Comparison of ENCODE assay signal across 12 mouse cellular contexts in genomic region chr4:44029661-44030066, GRCm38 (mm10). TPM values are rescaled to one million over a fixed set of nuclear protein-coding genes. Genes with fewer than 3 reads are reported as not detected.
DNase-seq lines count a peak whose midpoint lies in the region; ATAC-seq lines count a peak whose summit lies in the region.
"Had no signal": no experiment of that assay in that cellular context is flagged by ENCODE, and none has a peak within 500 bp of the region (broad histone marks: within the 10 kb centered on the region; RNA-seq: fewer than 3 reads in every experiment).

No protein-coding gene starts in this region.

- no peaks in the 10 kb centered on the region for H3K4me1 ChIP-seq in forebrain, embryonic 16.5 days (replicated peaks; ENCODE audit: control insufficient read depth, insufficient read depth, low read length)
- no peaks in the 10 kb centered on the region for H3K4me1 ChIP-seq in forebrain, embryonic 15.5 days
- H3K4me1 ChIP-seq in megakaryocyte, embryonic 14.5 days: peaks cover 53% of the 10 kb centered on the region

- ATAC-seq in forebrain, embryonic 16.5 days: 0 out of 2 replicates have a peak, but pooled peaks have one; percentile 20
- ATAC-seq in forebrain, embryonic 15.5 days (replicated peaks): no peak
- no peak for ATAC-seq in megakaryocyte, adult 5-6 weeks (ENCODE audit: poor library complexity, severe bottlenecking)

- no peak overlapping the region for H3K4me2 ChIP-seq in forebrain, embryonic 16.5 days (ENCODE audit: low read length)
- H3K4me2 ChIP-seq in forebrain, embryonic 15.5 days (replicated peaks): no peak overlapping the region
- H3K4me2 ChIP-seq: embryonic facial prominence, embryonic 12.5 days had no signal

- H3K9ac ChIP-seq in forebrain, embryonic 16.5 days (replicated peaks; ENCODE audit: low read depth, low read length): no peak overlapping the region
- no peak overlapping the region for H3K9ac ChIP-seq in forebrain, embryonic 15.5 days (replicated peaks)
- H3K9ac ChIP-seq: embryonic facial prominence, embryonic 12.5 days had no signal

- H3K27me3 ChIP-seq in forebrain, embryonic 16.5 days (replicated peaks; ENCODE audit: control insufficient read depth, insufficient read depth, low read length): no peaks in the 10 kb centered on the region
- H3K27me3 ChIP-seq in forebrain, embryonic 15.5 days: no peaks in the 10 kb centered on the region
- no peaks in the 10 kb centered on the region for H3K27me3 ChIP-seq in megakaryocyte, embryonic 14.5 days (replicated peaks)
- H3K27me3 ChIP-seq: embryonic facial prominence, embryonic 12.5 days had no signal

- intact Hi-C loops in gastrocnemius, postnatal 14 days (cut with DNase I; ENCODE audit: low total_unique reads): no loop called here
- intact Hi-C loops in heart, postnatal 14 days (cut with DNase I): no loop called here

- 83% methylated on average over 15 of the region's 15 CpGs for WGBS in forebrain, embryonic 16.5 days
- WGBS in forebrain, embryonic 15.5 days: 85% methylated on average over 15 of the region's 15 CpGs

- no peak overlapping the region for H3K4me3 ChIP-seq in forebrain, embryonic 16.5 days (replicated peaks; ENCODE audit: low read length)
- H3K4me3 ChIP-seq in forebrain, embryonic 15.5 days: no peak overlapping the region
- peak overlapping the region; percentile 70 for H3K4me3 ChIP-seq in megakaryocyte, embryonic 14.5 days (replicated peaks)
- H3K4me3 ChIP-seq: embryonic facial prominence, embryonic 12.5 days had no signal

- H3K27ac ChIP-seq in forebrain, embryonic 16.5 days (ENCODE audit: low read length): no peak overlapping the region
- no peak overlapping the region for H3K27ac ChIP-seq in forebrain, embryonic 15.5 days (replicated peaks)
- H3K27ac ChIP-seq: embryonic facial prominence, embryonic 12.5 days had no signal

- DNase-seq in gastrocnemius, postnatal 14 days: peak; percentile 42
- peak; percentile 26 to 51 for DNase-seq in heart, postnatal 14 days
- DNase-seq in thymus, postnatal 10 days (ENCODE audit: low spot score in 2 of 2): no peak
- DNase-seq in spleen, postnatal 10 days (ENCODE audit: low spot score in 2 of 2): no peak
- DNase-seq: lung, adult 18-20 months had no signal

- peaks cover 25% of the 10 kb centered on the region for H3K36me3 ChIP-seq in forebrain, embryonic 16.5 days (ENCODE audit: control insufficient read depth, insufficient read depth)
- H3K36me3 ChIP-seq in forebrain, embryonic 15.5 days: peaks cover 83% of the 10 kb centered on the region
- H3K36me3 ChIP-seq in megakaryocyte, embryonic 14.5 days (replicated peaks; ENCODE audit: low read length): peaks cover 100% of the 10 kb centered on the region

- H3K9me3 ChIP-seq in forebrain, embryonic 16.5 days (ENCODE audit: control insufficient read depth, low read length): no peaks in the 10 kb centered on the region
- H3K9me3 ChIP-seq in forebrain, embryonic 15.5 days: no peaks in the 10 kb centered on the region
- H3K9me3 ChIP-seq in megakaryocyte, embryonic 14.5 days: no peaks in the 10 kb centered on the region
- H3K9me3 ChIP-seq: embryonic facial prominence, embryonic 12.5 days had no signal

RNA-seq across cellular contexts. Expression of gene Clta, which starts 25.4 kb away (rescaled TPM):
- polyA plus RNA-seq in forebrain, embryonic 16.5 days (2015; fragmentation: Nextera tagmentation; extraction: Ambion mirVana): 296 and 297 TPM in 2 replicates
- polyA plus RNA-seq in forebrain, embryonic 15.5 days (2015; fragmentation: Nextera tagmentation; extraction: Ambion mirVana): 309 and 310 TPM in 2 replicates
- polyA plus RNA-seq in megakaryocyte, embryonic 14.5 days (2012; ENCODE audit: insufficient read depth, low replicate concordance): 132 and 432 TPM in 2 replicates
- total RNA-seq in megakaryocyte, adult 5-6 weeks (2015): 387 and 421 TPM in 2 replicates
- 615 and 637 TPM in 2 replicates for total RNA-seq in megakaryocyte, adult 5-6 weeks (2017)
- total RNA-seq in gastrocnemius, postnatal 14 days (2021): 10 to 100 TPM; 65.7 to 75.0 TPM
- total RNA-seq in heart, postnatal 14 days (2021): 10 to 100 TPM; 83.0 to 91.0 TPM

RNA-seq across cellular contexts. Expression of gene Ccin, which starts 46.4 kb away (rescaled TPM):
- polyA plus RNA-seq in forebrain, embryonic 16.5 days (2015; fragmentation: Nextera tagmentation; extraction: Ambion mirVana): not detected in 2 replicates
- not detected in 2 replicates for polyA plus RNA-seq in forebrain, embryonic 15.5 days (2015; fragmentation: Nextera tagmentation; extraction: Ambion mirVana)
- not detected in 2 replicates for polyA plus RNA-seq in megakaryocyte, embryonic 14.5 days (2012; ENCODE audit: insufficient read depth, low replicate concordance)
- total RNA-seq in megakaryocyte, adult 5-6 weeks (2015): 0.09 TPM in 1 of 2 replicates, not detected in the other
- 0.26 and 0.37 TPM in 2 replicates for total RNA-seq in megakaryocyte, adult 5-6 weeks (2017)
- under 1 TPM in 1 of 2 experiments, not detected in 1; 0.14 TPM for total RNA-seq in gastrocnemius, postnatal 14 days (2021)
- total RNA-seq in heart, postnatal 14 days (2021): not detected
- total RNA-seq: granulocyte monocyte progenitor cell, adult 5-6 weeks had no signal
- polyA plus RNA-seq: embryonic facial prominence, embryonic 12.5 days; large intestine, adult 2 months had no signal

RNA-seq across cellular contexts. Expression of gene Gne, which starts 54.3 kb away (rescaled TPM):
- polyA plus RNA-seq in forebrain, embryonic 16.5 days (2015; fragmentation: Nextera tagmentation; extraction: Ambion mirVana): 29.2 and 30.6 TPM in 2 replicates
- polyA plus RNA-seq in forebrain, embryonic 15.5 days (2015; fragmentation: Nextera tagmentation; extraction: Ambion mirVana): 24.6 and 26.3 TPM in 2 replicates
- polyA plus RNA-seq in megakaryocyte, embryonic 14.5 days (2012; ENCODE audit: insufficient read depth, low replicate concordance): 31.0 and 61.1 TPM in 2 replicates
- total RNA-seq in megakaryocyte, adult 5-6 weeks (2015): 12.1 and 15.8 TPM in 2 replicates
- total RNA-seq in megakaryocyte, adult 5-6 weeks (2017): 7.7 and 10.0 TPM in 2 replicates
- total RNA-seq in gastrocnemius, postnatal 14 days (2021): 10 to 100 TPM; 12.4 to 13.0 TPM
- total RNA-seq in heart, postnatal 14 days (2021): 10 to 100 TPM; 27.4 to 28.4 TPM

Comparison
In these comparisons a context has a peak if more than half of its experiments do, and no peak if none do; other contexts are left out.
1. DNase-seq: peak in gastrocnemius, postnatal 14 days (single experiment) and heart, postnatal 14 days (2 of 2); none in thymus, postnatal 10 days (0 of 2) and spleen, postnatal 10 days (0 of 2).
2. RNA of gene Clta, which starts 25.4 kb away (total RNA-seq): 387 to 637 TPM in megakaryocyte, adult 5-6 weeks; 83.0 to 91.0 TPM in heart, postnatal 14 days and 65.7 to 75.0 TPM in gastrocnemius, postnatal 14 days; every median in the first group is over 4 times any median in the second.